Mouse (Mus musculus): ENCODE measurements around the gene Tnnc2. TPM values are rescaled to one million over a fixed set of nuclear protein-coding genes. Genes with fewer than 3 reads are reported as not detected.

The Tnnc2 gene
- total RNA-seq, 2 experiments from 2014 or later = 94.0 to 231 TPM

DNA sequence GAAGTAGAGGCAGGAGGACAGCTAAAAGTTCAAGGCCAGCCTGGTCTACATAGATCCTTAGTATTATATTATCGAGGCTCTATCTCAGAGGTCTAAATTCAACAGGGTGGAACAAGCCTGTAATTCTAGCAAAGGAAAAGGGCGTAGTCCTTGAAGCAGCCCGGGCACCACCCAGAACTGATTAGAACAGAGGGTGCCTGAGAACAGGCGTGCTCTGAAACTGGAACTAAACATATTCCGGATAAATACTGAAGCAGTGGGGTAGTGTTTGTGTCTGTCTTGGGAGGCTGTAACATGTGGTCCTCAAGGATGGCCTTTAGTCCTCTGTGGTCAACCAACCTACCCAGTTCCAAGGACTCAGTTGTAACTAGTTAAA is 5.8 kb downstream of the Tnnc2 start:
- no peak for DNase-seq (ENCODE audit: low spot score in 2 of 2)

DNA sequence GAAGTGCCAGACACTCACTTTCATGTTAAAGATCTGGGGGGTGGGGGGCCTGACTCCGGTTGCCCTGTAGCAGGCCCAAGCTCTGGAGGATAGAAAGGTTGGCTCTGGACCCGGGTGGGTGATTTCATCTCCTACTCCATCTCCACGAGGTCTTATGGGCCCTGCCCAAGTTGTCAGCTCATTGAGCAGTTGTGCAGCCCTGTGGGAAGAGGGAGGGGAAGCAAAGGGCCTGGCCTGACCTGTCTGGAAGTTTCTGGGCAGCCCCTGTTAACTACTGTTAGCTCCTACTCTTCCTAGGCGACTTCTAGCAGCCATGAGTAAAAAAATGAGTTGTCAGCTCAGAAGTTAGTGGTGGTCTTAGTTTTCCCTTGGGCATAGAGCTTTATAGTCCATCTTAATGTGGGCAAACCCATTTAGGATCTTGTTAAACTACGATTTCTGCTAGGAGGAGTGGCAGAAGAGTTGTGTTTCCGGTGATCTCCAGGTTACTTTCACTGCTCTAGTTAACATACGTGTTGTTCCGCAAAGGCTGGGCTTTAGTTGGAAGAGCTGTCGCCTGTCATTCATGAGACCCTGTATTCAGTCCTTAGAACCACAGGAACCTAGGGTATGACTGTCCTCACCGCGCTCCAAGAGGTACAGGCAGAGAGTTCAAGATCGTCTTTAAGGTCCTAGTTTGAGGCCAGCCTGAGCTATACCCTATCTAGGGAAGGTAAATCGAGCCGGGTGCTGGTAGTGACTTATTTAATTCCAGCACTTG is 6.4 kb downstream of the Tnnc2 start:
- DNase-seq (ENCODE audit: low spot score in 2 of 2) = no peak

DNA sequence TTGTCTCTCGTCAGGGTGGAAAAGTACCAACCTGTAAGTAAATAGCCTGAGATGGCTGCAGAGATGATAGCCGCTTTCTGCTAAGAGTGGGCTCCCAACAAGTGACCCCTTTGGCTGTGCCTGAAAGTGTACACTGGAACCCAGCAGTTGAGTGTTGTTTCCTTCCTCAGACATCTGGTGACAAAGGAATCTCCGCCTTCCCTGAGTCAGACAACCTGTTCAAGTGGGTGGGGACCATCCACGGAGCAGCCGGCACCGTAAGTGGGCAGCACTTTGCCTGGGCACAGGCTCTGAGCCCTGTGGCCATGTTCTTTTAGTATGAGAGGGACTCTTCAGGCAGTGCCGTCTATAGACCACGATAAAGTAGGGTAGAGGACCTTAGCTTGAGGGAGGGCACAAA is 8.6 kb downstream of the Tnnc2 start:
- no peak for DNase-seq (ENCODE audit: low spot score in 2 of 2)

DNA sequence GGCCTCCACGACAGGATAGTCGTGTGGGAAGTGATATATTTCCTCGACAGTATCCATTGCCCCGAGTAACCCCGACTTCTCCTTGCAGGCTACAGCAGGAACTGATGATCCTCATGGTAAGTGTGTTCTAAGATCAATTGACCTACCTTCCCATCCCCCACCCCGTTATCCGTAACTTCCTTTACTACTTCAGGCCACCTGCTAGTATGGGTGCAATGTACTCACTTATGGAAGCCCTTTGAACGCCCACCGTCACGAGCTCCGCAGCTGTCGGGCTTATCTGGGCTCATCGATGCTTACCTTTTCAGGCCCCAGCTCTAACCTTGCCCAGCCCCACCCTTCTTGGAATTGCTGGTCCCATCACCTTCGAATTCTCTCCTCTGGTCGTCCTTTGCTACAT is 9.5 kb downstream of the Tnnc2 start:
- no peak for DNase-seq (ENCODE audit: low spot score in 2 of 2)

DNA sequence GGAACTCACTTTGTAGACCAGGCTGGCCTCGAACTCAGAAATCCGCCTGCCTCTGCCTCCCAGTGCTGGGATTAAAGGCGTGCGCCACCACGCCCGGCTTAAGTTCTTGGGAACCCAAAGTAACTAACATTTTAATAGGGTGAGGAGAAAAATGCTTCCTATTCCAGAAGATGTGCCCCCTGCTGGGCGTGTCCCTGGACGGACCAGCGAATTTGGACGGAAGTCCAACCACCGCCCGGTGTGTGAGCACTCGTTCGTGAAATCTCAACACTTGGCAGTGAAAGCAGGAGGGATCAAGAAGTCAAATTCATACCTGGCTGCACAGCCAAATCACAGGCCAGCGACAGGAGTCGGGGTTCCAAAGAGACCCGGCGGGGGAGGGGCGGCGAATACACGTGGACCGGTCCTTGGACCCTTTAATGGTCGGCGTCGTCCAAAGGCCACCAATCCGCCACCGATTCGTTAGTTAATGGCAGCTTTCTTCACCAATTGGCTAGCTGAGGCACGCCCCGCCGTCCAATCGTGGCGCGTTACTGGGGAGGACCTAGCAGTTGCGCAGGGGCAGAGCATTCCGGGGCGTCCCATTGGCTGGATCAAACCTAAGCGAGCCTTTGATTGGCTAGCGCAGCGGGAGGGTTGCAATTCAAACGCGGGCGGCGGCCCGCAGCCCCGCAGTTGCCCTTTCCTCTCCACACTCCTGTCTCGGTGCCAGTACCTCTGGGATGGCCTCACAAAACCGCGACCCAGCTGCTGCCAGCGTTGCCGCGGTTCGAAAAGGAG is 10.3 kb downstream of the Tnnc2 start, which contains the start of gene Ube2c:
Ube2c (plus strand) TSS at position 641 of the 780 bp plus-strand sequence.
- DNase-seq (ENCODE audit: low spot score in 2 of 2) = peak; percentile 94

DNA sequence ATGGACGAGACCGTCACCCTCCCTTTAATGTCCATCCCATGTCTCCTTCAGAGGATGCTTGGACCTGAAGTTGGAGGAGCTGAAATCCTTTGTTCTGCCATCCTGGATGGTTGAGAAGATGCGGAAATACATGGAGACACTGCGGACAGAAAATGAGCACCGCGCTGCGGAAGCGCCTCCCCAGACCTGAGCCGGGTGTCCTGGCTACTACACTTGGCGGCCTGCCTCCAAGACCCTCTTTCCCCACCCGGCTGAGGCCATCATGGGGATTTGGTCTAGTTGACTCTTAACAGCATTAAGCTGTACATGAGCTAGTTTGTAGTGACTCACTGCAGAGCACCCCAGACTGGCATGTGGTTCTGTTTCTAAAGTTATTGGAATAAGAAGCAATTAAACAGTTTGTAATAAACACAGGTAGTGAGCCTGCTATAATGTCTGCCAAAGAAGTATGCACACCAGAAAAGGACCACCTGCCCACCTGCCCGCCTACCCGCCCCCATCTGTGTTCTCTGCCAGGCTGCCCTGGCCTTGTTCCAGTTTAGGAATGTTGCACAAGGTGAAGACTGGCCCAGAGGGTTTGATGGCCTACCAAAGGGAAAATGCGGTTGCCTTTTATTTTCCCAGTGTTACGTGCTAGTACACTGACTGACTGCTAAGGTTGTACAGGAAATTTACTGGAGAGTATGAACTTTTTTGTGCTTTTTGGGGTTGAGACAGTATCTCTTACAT is 11.8 kb downstream of the Tnnc2 start:
- no peak for DNase-seq (ENCODE audit: low spot score in 2 of 2)

DNA sequence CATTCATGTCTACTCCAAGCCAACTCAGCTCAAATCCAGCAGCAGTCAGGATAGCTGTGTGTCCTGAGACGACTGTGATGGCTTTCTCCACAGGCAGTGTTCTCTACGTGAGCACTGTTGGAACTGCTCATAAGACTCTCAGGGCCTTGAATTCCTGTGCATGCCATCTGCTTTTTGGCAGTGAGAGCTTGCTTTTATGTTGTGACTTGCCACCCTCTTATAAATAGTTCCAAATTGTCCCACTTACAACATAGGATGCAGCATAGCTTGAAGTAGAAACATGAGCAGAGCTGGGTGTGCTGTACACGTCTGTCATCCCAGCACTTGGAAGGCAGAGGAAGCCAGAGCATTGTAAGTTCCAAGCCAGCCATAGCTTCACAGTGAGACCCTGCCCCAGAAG is 13.9 kb downstream of the Tnnc2 start:
- DNase-seq (ENCODE audit: low spot score in 2 of 2) = no peak

DNA sequence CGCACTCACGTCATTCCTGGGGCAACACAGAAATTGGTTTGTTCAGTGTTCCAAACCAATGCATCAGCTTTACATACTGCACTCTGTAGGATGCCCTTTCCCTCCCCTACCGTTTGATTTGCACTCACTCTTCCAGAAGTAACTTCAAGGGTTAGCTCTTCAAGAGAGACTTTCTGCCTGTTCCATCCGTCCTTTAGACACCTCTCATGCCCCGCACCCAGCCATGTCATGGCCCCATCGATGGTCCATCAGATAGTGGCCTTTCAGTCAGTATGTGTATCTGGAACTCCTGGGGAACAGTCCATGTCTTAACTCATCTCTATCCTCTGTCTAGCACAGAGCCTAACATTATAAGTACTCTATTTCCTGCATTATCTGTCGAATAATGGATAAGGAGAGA is 17.2 kb downstream of the Tnnc2 start:
- no peak for DNase-seq (ENCODE audit: low spot score in 2 of 2)

DNA sequence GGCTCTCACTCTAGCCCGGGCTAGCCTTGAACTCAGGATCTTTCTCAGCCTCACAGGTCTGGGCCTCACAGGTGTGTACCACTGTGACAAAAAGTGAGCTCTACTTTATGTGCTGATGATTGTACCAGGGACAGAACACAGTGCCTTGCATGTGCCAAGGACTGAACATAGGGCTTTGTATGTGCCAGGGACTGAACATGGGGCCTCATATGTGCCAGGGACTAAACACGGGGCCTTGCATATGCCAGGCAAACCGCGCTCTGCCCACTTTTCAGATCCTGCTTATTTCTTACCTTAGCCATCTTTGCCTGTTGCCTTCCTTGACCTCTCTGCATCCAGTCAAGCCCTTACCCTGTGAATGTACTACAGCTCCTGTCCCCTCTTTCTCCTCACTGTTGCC is 17.8 kb downstream of the Tnnc2 start:
- no peak for DNase-seq (ENCODE audit: low spot score in 2 of 2)

DNA sequence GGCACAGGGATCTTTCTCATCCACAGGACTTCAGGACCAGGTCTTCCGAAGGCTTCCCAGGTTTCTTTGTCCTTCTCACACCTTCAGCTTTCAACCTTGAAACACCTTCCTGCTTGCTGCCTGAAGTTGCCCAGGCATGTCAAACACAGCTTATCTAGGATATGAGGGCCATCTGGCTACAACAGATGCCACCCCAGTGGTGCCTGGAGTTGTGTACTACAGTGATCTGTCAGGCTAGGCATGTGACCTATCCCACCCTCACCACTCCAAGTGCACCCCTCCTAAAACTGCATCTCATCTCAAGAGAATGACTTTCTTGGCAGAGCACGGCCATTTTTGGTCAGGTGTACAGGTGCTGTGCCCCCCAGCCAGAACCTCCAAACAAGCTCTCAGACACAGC is 18.3 kb downstream of the Tnnc2 start:
- DNase-seq (ENCODE audit: low spot score in 2 of 2) = no peak

DNA sequence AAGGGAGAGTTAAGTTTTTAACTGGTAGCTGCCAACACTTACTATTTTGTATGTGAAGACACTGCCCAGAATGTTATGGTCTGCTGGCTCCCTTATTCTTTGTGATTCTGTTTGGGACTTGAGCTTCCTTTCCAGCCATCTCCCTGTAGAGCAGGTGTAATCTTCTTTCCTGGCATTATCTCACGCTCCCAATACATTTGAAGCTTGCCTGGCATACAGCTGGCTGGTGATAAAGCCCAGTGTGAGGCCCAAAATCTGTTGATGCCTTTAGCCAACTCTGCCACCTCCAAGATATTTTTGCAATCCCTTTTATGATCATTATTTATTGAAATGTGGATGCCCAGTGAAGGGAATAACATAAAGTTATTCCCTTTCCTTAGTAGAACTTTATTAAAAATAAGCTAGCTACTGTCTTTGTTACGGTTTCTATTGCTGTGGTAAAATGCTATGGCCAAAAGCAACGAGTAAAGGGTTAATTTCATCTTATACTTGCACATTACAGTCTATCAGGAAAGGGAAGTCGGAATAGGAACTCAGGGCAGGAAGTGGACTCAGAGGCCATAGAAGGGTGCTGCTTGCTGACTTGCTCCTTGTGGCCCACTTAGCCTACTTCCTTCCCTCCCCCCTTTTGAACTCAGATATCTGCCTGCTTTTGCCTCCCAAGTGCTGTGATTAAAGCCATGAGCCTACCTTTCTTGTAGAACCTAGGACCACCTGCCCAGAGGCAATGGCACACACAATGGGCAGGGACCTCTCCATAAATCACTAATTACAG is 19.5 kb downstream of the Tnnc2 start:
- no peak for DNase-seq (ENCODE audit: low spot score in 2 of 2)

DNA sequence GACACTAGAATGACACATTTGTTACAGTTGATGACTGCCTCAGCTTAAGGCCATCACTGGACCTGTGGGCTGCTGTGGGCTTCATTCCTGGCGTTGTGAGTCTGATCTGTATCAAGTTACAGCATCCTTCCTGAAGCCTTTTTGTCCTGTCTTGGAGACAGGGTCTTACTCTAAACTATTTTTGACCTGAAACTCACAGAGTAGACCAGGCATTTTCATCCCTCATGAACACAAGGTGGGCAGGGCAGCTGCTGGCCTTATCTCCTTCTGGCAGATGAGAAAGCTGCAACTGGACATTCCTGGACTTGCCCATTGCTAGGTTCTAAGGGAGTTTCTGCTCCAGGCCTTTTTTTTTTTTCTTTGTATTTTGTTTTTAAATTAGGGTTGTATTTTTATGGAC is 21.1 kb downstream of the Tnnc2 start:
- no peak for DNase-seq (ENCODE audit: low spot score in 2 of 2)

DNA sequence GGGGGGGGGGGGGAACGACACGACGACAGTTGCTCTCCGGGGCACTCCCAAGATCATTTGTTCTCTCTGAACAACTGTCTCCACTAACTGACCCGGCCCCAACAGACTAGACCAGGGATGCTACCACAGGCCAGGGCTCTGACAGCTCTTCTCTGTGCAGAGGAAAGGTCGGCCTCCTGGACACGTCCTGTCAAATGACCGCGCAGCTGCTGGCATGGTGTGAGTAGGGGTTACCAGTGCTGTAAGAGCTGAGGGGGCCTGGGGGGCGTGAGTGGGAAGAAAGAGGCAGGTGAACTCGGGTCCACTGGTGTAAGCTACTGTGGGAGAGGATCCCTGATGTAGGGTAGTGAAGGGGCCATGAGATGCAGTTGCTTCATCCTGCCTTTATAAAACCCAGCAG is 21.9 kb downstream of the Tnnc2 start:
- no peak for DNase-seq (ENCODE audit: low spot score in 2 of 2)

DNA sequence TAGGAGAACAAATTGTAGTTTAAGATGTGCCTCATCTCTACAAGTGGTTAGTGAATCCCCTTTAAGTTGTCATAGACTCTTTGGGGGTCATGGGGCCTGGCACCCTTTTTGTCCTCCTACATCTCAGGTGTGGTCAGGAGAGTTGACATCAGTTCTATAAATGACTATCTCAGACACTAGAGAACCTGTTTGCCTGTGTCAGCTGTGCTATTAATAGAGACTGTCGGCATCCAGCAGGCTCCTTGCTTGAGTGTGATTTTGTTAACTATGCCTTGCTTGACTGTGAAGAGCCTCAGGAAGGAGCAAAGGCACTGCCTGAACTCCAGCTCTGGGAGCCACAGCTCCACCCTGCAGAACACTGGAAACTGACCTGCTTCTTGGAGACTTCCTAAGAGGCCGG is 25.0 kb downstream of the Tnnc2 start:
- DNase-seq (ENCODE audit: low spot score in 2 of 2) = no peak

DNA sequence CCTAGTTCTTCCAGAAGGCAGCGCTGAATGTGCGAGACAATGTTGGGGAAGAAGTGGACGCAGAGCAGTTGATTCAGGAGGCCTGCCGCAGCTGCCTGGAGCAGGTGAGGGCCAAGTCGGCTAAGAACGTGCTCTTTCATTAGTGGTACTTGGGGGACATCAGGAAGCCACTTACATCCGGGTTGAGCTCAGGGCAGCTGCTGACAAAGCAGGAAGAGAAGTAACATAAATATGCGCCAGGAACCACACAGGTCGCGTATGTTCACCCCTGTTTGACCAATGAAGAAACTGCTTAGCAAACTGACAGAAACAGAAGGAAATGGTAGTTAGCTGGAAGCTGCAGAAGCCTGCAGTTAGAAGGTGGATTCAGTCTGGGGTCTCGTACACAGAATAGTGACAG is 25.7 kb downstream of the Tnnc2 start:
- DNase-seq (ENCODE audit: low spot score in 2 of 2) = no peak

DNA sequence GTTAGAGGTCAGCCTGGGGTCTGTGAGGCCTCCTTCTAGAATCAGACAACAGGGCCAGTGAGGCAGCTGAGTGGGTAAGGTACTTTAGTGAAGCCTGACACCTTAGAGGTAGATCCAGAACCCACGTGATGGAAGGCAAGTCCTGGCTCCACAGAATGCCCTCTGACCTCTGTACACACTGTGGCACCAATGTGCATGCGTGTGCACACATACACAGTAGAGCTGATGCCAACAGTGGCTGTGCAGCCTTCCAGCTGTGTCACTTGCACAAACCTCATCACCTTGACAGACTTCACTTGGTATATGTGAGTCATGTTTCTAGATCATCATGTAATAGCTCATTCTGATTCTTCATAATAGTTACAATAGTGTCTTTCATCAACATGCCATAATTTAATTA is 27.3 kb downstream of the Tnnc2 start:
- DNase-seq (ENCODE audit: low spot score in 2 of 2) = no peak

DNA sequence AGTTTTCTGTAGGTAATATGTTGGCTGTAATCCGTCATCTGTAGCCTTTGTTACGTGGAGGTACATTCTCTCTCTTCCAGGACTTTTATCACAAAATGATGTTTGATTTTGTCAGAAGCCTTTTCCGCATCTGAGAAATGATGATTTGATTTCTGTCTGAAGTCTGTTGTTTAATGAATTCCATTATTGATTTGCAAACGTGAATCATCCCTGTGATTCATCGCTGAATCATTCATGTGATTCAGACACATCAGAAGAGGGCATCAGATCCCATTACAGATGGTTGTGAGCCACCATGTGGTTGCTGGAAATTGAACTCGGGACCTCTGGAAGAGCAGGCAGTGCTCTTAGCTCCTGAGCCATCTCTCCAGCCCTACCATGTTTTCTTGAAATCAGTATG is 30.8 kb downstream of the Tnnc2 start:
- DNase-seq (ENCODE audit: low spot score in 2 of 2) = no peak

DNA sequence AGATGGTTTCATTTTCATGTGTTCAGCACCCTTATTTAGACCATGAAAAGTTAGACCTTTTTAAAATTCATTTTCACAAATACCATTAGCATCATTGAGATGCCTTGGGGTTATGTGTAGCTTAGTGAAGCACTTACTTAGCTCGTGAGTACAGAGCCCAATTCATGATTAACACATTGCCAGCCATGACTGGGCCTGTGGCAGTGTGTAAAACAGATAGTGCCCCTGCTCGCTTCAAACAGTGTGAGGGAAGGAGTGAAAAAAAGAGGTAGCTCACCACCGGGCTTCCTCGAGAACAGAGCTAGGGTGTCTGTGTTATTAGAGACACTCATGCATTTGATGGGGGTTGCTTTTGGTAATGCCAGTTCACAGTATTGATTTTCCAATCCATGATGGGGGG is 31.6 kb downstream of the Tnnc2 start:
- DNase-seq (ENCODE audit: low spot score in 2 of 2) = no peak

DNA sequence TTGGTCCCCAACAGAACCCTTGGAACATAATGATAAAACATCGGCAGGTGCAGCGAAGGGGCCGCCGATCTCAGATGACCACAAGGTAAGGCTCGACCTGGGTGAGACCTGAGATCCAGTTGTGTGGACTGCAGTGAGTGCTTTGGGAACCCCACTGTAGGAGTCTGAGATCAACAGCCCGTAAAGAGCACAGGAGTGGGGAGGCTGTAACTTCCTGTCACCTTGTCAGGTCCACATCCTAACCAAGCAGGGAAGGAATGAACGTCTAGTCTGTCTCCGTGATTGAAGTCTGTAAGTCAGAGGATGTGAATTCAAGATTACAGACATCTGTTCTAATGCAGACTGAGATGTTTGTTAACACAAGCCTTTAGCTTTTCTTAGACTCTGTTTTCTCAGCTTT is 33.1 kb downstream of the Tnnc2 start:
- DNase-seq (ENCODE audit: low spot score in 2 of 2) = no peak

DNA sequence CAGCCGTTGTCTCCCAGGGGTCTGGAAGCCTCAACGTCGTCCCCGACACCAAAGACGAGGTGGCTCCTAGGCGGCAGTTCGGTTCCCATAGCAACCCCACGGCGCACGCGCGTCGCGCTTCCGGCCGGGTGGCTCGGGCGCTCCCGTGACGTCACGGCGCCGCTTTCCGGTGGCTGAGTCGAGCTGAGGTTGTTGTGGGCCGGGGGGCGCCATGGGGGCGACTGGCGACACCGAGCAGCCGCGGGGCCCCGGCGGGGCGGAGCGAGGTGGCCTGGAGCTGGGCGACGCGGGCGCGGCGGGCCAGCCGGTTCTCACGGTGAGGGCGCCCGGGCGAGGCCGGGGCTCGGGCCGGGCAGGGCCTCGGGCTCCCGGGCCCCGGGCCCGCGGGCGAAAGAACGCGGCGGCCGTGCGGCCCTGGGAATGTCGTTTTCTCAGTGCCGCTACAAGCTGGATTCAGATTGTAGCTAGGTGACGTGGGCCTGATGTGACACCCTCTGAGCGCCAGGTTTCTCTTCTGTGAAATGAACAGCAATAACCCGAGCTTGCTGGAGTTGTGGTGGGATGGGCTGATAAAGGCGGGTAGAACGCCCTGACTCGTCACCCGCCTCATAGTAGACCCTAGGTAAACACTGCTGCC is 33.8 kb downstream of the Tnnc2 start, which contains the start of the genes Wfdc3 and Dnttip1:
Wfdc3 (minus strand) TSS at position 89 of the 637 bp plus-strand sequence.
Dnttip1 (plus strand) TSS at position 141 of the 637 bp plus-strand sequence.
- DNase-seq (ENCODE audit: low spot score in 2 of 2) = peak; percentile 89 to 91

DNA sequence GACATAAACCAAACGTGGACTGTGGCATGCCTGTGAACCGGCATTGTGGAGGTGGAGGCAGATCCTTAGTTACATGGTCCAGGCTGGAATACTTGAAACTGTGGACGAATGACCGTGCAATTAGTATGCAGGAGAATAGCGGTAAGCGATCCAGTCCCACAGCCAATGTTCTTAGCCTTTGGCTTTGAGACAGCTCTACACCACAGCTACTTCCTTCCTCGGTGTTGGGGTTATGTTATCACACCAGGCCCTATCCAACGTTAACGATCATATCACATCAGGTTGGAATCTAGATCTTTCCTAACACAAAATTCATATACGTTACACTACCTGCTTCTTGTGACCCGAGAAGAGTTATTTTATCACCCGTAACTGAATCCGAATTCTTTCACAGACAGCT is 34.8 kb downstream of the Tnnc2 start:
- DNase-seq (ENCODE audit: low spot score in 2 of 2) = no peak

Data from adrenal gland, postnatal 4 days (tissue).